Mouse (Mus musculus) frontal cortex, adult 2 months (tissue): ENCODE measurements at regions not wholly inside any gene's neighbourhood (a gene's known extent, or its start where the extent isn't known, plus 50 kb on each side); places are given as distances from the start of the nearest gene placed in this dataset.
A peak's percentile ranks its signal among the peaks of the same experiment; 100 is the strongest.

Source experiments
- DNase-seq, 2 experiments: peaks; one replicate each; pipeline ENCODE4 v3.0.0; 2022; ENCODE audit warnings: low spot score in 1 of 2; ENCODE audit errors: extremely low spot score in 1 of 2

GRCm38 (mm10) chr13:112064681-112065080 lies 223.6 kb upstream of the Ankrd55 start:
- no peak for DNase-seq

- no peak for DNase-seq
Observed at GRCm38 (mm10) chr13:112067066-112067847, 221.0 kb upstream of the Ankrd55 start.

- DNase-seq: no peak
Observed at GRCm38 (mm10) chr13:112070757-112071156, 217.5 kb upstream of the Ankrd55 start.

GRCm38 (mm10) chr13:112071209-112071955 lies 216.9 kb upstream of the Ankrd55 start:
- peak in 1 of 2 experiments; percentile 5 for DNase-seq

DNA sequence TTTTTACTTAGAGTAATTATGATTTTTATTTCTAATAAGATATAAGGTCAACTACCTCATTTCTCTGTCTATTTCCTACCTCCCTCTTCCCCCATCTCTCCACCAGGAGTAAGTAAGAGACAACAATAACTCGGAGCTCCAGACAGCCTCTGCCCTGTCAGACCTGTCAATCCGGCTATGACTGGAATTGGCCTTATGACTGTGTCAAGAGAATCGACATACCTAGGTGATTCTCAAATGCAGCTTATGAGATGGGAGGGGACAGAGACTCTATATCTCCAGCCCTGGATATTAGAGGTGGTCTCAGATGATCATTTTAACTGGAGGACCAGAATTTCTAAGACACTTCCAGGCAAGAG lies 216.3 kb upstream of the Ankrd55 start:
- no peak for DNase-seq

GRCm38 (mm10) chr13:112073519-112074406 lies 214.5 kb upstream of the Ankrd55 start:
- DNase-seq: no peak

- DNase-seq: no peak
Observed at GRCm38 (mm10) chr13:112075847-112076479, 212.3 kb upstream of the Ankrd55 start.

DNA sequence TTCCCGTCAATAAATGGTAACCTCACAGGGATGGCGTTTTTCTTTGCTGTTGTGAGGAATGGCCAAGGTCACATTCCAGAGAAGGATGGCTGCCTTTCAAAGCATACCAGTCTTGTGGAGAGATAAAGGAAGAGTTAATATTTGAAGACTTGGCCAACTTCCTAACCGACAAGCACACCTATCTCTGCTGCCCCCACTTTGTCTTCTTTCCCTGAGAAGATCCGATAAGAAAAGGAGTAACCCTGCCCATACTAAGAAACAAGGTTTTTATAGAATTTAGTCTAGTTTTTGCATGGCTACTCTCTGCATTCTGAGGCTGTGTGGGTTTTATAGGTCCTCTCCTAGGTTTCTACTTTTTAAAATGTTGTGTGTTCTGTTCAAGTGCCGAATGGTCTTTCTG lies 210.2 kb upstream of the Ankrd55 start:
- DNase-seq: no peak

DNA sequence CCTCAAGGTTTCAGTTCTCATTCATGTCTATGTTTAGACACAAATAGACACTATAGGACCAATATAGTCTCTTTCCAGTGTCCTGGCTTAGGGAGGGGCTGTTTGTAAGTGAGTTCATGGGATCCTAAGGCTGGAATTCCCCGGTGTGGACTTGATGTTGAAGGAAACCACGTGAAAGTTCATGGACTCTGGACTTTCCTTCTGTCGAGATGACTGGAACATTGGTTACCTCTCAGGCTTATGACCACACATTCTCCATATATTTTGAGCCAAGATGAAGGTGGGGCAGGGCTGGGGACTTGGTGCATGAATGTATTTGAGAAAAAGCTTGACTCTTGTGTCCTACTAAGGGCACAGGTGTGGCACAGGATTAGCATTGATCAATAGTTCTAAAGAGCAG lies 206.3 kb upstream of the Ankrd55 start:
- DNase-seq: no peak

GRCm38 (mm10) chr13:112084484-112085278 lies 203.6 kb upstream of the Ankrd55 start:
- no peak for DNase-seq

- DNase-seq: no peak
Observed at GRCm38 (mm10) chr13:112088312-112088771, 199.9 kb upstream of the Ankrd55 start.

- DNase-seq: no peak
Observed at GRCm38 (mm10) chr13:112090737-112091136, 197.5 kb upstream of the Ankrd55 start.

- DNase-seq: no peak
Observed at GRCm38 (mm10) chr13:112095595-112096139, 192.6 kb upstream of the Ankrd55 start.

GRCm38 (mm10) chr13:112099953-112100591 lies 188.2 kb upstream of the Ankrd55 start:
- DNase-seq: no peak

DNA sequence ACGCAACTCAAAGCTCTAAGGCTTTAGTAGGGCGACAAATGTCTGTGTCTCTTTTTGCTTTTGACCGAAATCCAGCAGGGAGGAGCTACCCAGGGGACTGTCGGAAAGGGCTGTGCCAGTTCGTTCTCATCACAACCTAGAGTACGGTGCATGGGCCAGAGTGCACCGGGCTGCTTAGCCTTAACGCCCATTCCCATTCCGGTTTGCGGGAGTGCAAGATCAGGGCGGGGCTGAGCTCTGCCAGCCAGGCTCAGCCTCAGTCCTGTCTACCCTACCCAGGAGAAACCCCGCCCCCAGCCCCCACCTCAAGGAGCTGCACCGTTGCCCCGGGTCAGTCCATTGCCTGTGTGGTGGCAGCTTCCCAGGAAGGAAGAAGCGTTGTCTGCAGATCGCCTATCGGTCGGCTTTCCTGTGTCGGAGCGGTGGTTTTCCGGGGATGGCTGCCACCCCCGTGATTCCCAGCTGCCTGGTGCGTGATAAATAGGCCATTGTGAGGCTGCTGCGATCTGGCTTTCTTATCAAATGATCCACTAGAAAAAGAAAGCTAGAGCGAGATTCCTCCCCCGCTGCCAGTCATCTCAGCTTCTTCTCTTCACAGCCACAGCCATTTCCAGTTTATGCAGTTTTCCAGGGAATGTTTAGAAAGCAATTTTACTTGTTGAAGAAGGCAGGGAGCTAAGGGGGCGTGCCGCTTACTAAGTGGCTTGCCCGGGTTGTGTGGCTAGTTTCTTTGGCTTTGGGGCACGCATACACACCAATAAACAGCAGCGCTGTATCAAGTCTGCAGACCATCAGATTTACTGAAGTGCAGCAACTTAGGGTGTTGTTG lies 187.4 kb upstream of the Ankrd55 start:
- DNase-seq: peak in 1 of 2 experiments; percentile 50

DNA sequence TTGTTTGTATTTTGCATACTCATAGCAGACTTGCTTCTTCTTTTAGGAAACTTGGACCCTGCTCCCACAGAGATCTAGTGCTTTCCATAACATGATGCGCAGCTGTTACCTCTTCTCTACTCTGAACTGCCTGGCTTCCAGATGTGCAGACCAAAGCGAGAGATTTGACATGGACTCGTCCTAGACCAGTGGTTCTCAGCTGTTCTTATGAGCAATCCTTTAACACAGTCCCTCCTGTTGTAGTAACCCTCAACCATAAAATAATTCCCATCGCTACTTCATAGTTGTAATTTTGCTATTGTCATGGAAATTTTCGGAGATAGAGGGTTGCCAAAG lies 186.9 kb upstream of the Ankrd55 start:
- DNase-seq: no peak

DNA sequence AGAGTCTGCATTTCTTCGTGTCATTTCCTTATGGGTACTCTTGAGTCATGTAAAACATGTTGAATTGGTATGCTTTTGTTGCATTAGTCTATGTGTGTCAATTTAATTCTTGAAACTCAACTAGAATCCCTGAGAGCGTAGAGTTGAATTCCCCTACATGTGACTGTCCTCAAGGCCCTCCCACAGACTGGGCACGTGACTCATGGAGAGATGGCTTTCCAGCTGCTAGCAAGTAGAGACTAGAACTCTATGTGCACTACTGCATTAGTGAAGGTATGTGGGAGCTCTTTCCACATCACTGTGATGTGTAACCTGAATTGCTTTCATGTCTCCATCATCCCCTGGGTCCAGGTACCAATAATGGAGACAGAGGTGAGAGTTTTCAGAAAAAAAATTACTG lies 182.3 kb upstream of the Ankrd55 start:
- DNase-seq: no peak

GRCm38 (mm10) chr13:112114741-112115201 lies 173.5 kb upstream of the Ankrd55 start:
- no peak for DNase-seq
